Mouse (Mus musculus) embryonic facial prominence, embryonic 13.5 days (tissue): Measurements from ENCODE around the gene Gm42669. TPM values are rescaled to one million over a fixed set of nuclear protein-coding genes. Genes with fewer than 3 reads are reported as not detected.

Experiments
- ATAC-seq: fragments of 200-750 bp; cut with Nextera tagmentation; 2 replicates; pipeline ENCODE4 v1.8.0; 2017; ENCODE audit warnings: low read depth; ENCODE audit not compliant: insufficient number of reproducible peaks, insufficient read depth, low FRiP score, low TSS enrichment
- H3K27ac ChIP-seq: fragments of 300-500 bp; sonication (generic); 2 replicates; pipeline ENCODE4 v1.5.1; 2015; ENCODE audit warnings: moderate library complexity, mild to moderate bottlenecking, inconsistent platforms
- H3K27me3 ChIP-seq: fragments of 300-500 bp; sonication (generic); 2 replicates; pipeline ENCODE4 v1.6.1; 2015; ENCODE audit warnings: mild to moderate bottlenecking, inconsistent platforms
- H3K36me3 ChIP-seq: fragments of 300-500 bp; sonication (generic); 2 replicates; pipeline ENCODE4 v1.6.1; 2015; ENCODE audit warnings: mild to moderate bottlenecking, inconsistent platforms
- H3K4me1 ChIP-seq: fragments of 300-500 bp; sonication (generic); 2 replicates; pipeline ENCODE4 v1.6.1; 2015; ENCODE audit warnings: inconsistent platforms
- H3K4me2 ChIP-seq: fragments of 300-500 bp; sonication (generic); 2 replicates; pipeline ENCODE4 v1.6.1; 2015; ENCODE audit warnings: moderate library complexity, mild to moderate bottlenecking, inconsistent platforms
- H3K4me3 ChIP-seq: fragments of 300-500 bp; sonication (generic); 2 replicates; pipeline ENCODE4 v1.5.1; 2015; ENCODE audit warnings: mild to moderate bottlenecking, inconsistent platforms
- H3K9ac ChIP-seq: fragments of 300-500 bp; sonication (generic); 2 replicates; pipeline ENCODE4 v1.6.1; 2015; ENCODE audit warnings: mild to moderate bottlenecking, inconsistent platforms
- H3K9me3 ChIP-seq: fragments of 300-500 bp; sonication (generic); 2 replicates; pipeline ENCODE4 v1.6.1; 2016; ENCODE audit warnings: inconsistent platforms
- WGBS: fragments of 180-500 bp; shearing (Covaris S2); methylation state at CpG from one replicate; pipeline ENCODE4 v1.1.7; 2015; ENCODE audit warnings: mixed read lengths; 5-methylcytosine and 5-hydroxymethylcytosine counted together
- polyA plus RNA-seq: library from polyadenylated mRNA; unstranded; fragments of >200 nt; fragmentation: Nextera tagmentation; extraction: Ambion mirVana; gene quantifications from 2 replicates; pipeline ENCODE4 v1.2.1, GENCODE M21; 2015

Gene Gm42669
- 0.66 and 0.72 TPM in 2 replicates for polyA plus RNA-seq

GRCm38 (mm10) chr5:107507321-107507720, at the start of gene Gm42669:
Gene Gm42669, plus strand, starts transcription at chr5:107507621.
- no peak within 1 kb of the TSS for H3K27ac ChIP-seq
- no peaks in the 10 kb centered on the region for H3K4me1 ChIP-seq
- ATAC-seq, result no peak
- H3K4me2 ChIP-seq, result no peak within 1 kb of the TSS
- 75% methylated on average over 4 of the region's 4 CpGs for WGBS
- no peak within 1 kb of the TSS for H3K9ac ChIP-seq
- H3K9me3 ChIP-seq, result no peaks in the 10 kb centered on the region
- peaks cover 18% of the 10 kb centered on the region for H3K36me3 ChIP-seq
- H3K4me3 ChIP-seq, result no peak within 1 kb of the TSS
- no peaks in the 10 kb centered on the region for H3K27me3 ChIP-seq

GRCm38 (mm10) chr5:107462147-107463076, 45.0 kb upstream of the Gm42669 start:
- Histone ChIP-seq H3K27me3 (no peaks in the 10 kb centered on the region), H3K9me3 (no peaks in the 10 kb centered on the region), H3K4me3 (no peak overlapping the region), H3K36me3 (0 out of 2 replicates have a peak, but pooled peaks cover 6% of the 10 kb centered on the region), H3K27ac (no peak overlapping the region), H3K4me1 (peaks cover 12% of the 10 kb centered on the region), H3K4me2 (no peak overlapping the region), H3K9ac (no peak overlapping the region)
- 92% methylated on average over 4 of the region's 4 CpGs for WGBS
- no peak for ATAC-seq

- WGBS, result 29% methylated on average over 5 of the region's 5 CpGs
- peak overlapping the region; percentile 44; the same call in 1 of the 2 replicates for H3K27ac ChIP-seq
- no peak for ATAC-seq
These were observed 40.9 kb upstream of the Gm42669 start for GRCm38 (mm10) chr5:107466501-107466900.

GRCm38 (mm10) chr5:107467098-107467497, 40.3 kb upstream of the Gm42669 start:
- WGBS, result 61% methylated on average over 4 of the region's 4 CpGs
- no peak overlapping the region for H3K4me3 ChIP-seq
- no peaks in the 10 kb centered on the region for H3K9me3 ChIP-seq
- H3K27me3 ChIP-seq, result no peaks in the 10 kb centered on the region
- peak overlapping the region; percentile 13; the same call in 1 of the 2 replicates for H3K27ac ChIP-seq
- peaks cover 14% of the 10 kb centered on the region for H3K36me3 ChIP-seq
- H3K9ac ChIP-seq, result no peak overlapping the region
- no peak for ATAC-seq
- no peak overlapping the region for H3K4me2 ChIP-seq
- peaks cover 12% of the 10 kb centered on the region for H3K4me1 ChIP-seq

More at GRCm38 (mm10) chr5:107466501-107466900, 40.9 kb upstream of the Gm42669 start:
- Histone ChIP-seq H3K27me3 (no peaks in the 10 kb centered on the region), H3K4me3 (no peak overlapping the region), H3K4me2 (no peak overlapping the region), H3K4me1 (peaks cover 12% of the 10 kb centered on the region), H3K9me3 (no peaks in the 10 kb centered on the region), H3K36me3 (peaks cover 14% of the 10 kb centered on the region), H3K9ac (no peak overlapping the region)

- ATAC-seq, result no peak
- no peak overlapping the region for H3K4me3 ChIP-seq
- WGBS, result 84% methylated on average over 10 of the region's 10 CpGs
- H3K4me2 ChIP-seq, result no peak overlapping the region
- no peak overlapping the region for H3K27ac ChIP-seq
- H3K36me3 ChIP-seq, result peaks cover 21% of the 10 kb centered on the region
- H3K27me3 ChIP-seq, result no peaks in the 10 kb centered on the region
- H3K9me3 ChIP-seq, result no peaks in the 10 kb centered on the region; the same call in 1 of the 2 replicates
- peaks cover 12% of the 10 kb centered on the region for H3K4me1 ChIP-seq
- H3K9ac ChIP-seq, result no peak overlapping the region
These were observed 36.7 kb upstream of the Gm42669 start for GRCm38 (mm10) chr5:107470600-107471329.

GRCm38 (mm10) chr5:107480194-107480593, 27.2 kb upstream of the Gm42669 start:
- no peak for ATAC-seq
- 92% methylated on average over 2 of the region's 2 CpGs for WGBS
- H3K4me1 ChIP-seq, result no peaks in the 10 kb centered on the region
- H3K27me3 ChIP-seq, result no peaks in the 10 kb centered on the region
- no peak overlapping the region for H3K4me2 ChIP-seq
- H3K9me3 ChIP-seq, result no peaks in the 10 kb centered on the region; the same call in 1 of the 2 replicates
- H3K9ac ChIP-seq, result no peak overlapping the region
- peaks cover 5% of the 10 kb centered on the region for H3K36me3 ChIP-seq
- no peak overlapping the region for H3K27ac ChIP-seq
- H3K4me3 ChIP-seq, result no peak overlapping the region

GRCm38 (mm10) chr5:107488996-107489395, 18.4 kb upstream of the Gm42669 start:
- Histone ChIP-seq H3K36me3 (peaks cover 11% of the 10 kb centered on the region; the same call in 1 of the 2 replicates), H3K27me3 (no peaks in the 10 kb centered on the region), H3K4me3 (no peak overlapping the region), H3K9ac (no peak overlapping the region), H3K4me2 (no peak overlapping the region), H3K27ac (no peak overlapping the region), H3K4me1 (peaks cover 4% of the 10 kb centered on the region; the same call in 1 of the 2 replicates), H3K9me3 (no peaks in the 10 kb centered on the region)
- 75% methylated on average over 4 of the region's 4 CpGs for WGBS
- ATAC-seq, result no peak

GRCm38 (mm10) chr5:107491036-107491435, 16.4 kb upstream of the Gm42669 start:
- 73% methylated on average over 9 of the region's 9 CpGs for WGBS

GRCm38 (mm10) chr5:107492471-107492870, 14.9 kb upstream of the Gm42669 start:
- Histone ChIP-seq H3K4me1 (peaks cover 4% of the 10 kb centered on the region; the same call in 1 of the 2 replicates), H3K4me3 (no peak overlapping the region), H3K4me2 (no peak overlapping the region), H3K9me3 (peaks cover 4% of the 10 kb centered on the region; the same call in 1 of the 2 replicates), H3K36me3 (peaks cover 17% of the 10 kb centered on the region), H3K27me3 (no peaks in the 10 kb centered on the region), H3K9ac (no peak overlapping the region), H3K27ac (no peak overlapping the region)
- no peak for ATAC-seq
- WGBS, result 89% methylated on average over 2 of the region's 2 CpGs

More at GRCm38 (mm10) chr5:107491036-107491435, 16.4 kb upstream of the Gm42669 start:
- H3K9ac ChIP-seq, result no peak overlapping the region
- no peak overlapping the region for H3K4me2 ChIP-seq
- no peaks in the 10 kb centered on the region for H3K27me3 ChIP-seq
- no peak overlapping the region for H3K4me3 ChIP-seq
- H3K36me3 ChIP-seq, result peaks cover 17% of the 10 kb centered on the region
- no peak for ATAC-seq
- no peak overlapping the region for H3K27ac ChIP-seq
- peaks cover 4% of the 10 kb centered on the region; the same call in 1 of the 2 replicates for H3K9me3 ChIP-seq
- H3K4me1 ChIP-seq, result peaks cover 4% of the 10 kb centered on the region; the same call in 1 of the 2 replicates

- H3K4me3 ChIP-seq, result no peak overlapping the region
- H3K4me1 ChIP-seq, result no peaks in the 10 kb centered on the region
- ATAC-seq, result no peak
- H3K9me3 ChIP-seq, result peaks cover 4% of the 10 kb centered on the region; the same call in 1 of the 2 replicates
- no peak overlapping the region for H3K9ac ChIP-seq
- peaks cover 17% of the 10 kb centered on the region for H3K36me3 ChIP-seq
- H3K4me2 ChIP-seq, result no peak overlapping the region
- H3K27ac ChIP-seq, result no peak overlapping the region
- H3K27me3 ChIP-seq, result no peaks in the 10 kb centered on the region
- WGBS, result 96% methylated on average over 5 of the region's 5 CpGs
These were observed 12.7 kb upstream of the Gm42669 start for GRCm38 (mm10) chr5:107494759-107495158.

- Histone ChIP-seq H3K36me3 (peaks cover 17% of the 10 kb centered on the region), H3K9ac (no peak overlapping the region), H3K4me2 (no peak overlapping the region), H3K4me3 (no peak overlapping the region), H3K4me1 (no peaks in the 10 kb centered on the region), H3K27me3 (no peaks in the 10 kb centered on the region), H3K27ac (no peak overlapping the region), H3K9me3 (peaks cover 4% of the 10 kb centered on the region; the same call in 1 of the 2 replicates)
- no peak for ATAC-seq
- WGBS, result 92% methylated on average over 2 of the region's 2 CpGs
These were observed 11.4 kb upstream of the Gm42669 start for GRCm38 (mm10) chr5:107496047-107496446.
